Mouse (Mus musculus): ENCODE data around the gene Lrrfip1. TPM values are rescaled to one million over a fixed set of nuclear protein-coding genes. Genes with fewer than 3 reads are reported as not detected.

The Lrrfip1 gene
- polyA plus RNA-seq, 2 experiments = 9.4 to 12.5 TPM

GRCm38 (mm10) chr1:91084374-91084773, 85.8 kb downstream of the Lrrfip1 start:
- Histone ChIP-seq H3K4me3 (ENCODE audit: insufficient read depth in 1 of 2, low read depth in 2 of 2, low read length in 2 of 2) (no peak overlapping the region), H3K27ac (no peak overlapping the region), H3K9ac (replicated peaks) (no peak overlapping the region), H3K4me2 (ENCODE audit: low read depth) (no peak overlapping the region), H3K4me1 (replicated peaks; ENCODE audit: control insufficient read depth in 2 of 2, insufficient read depth in 2 of 2, low read length in 1 of 2) (peaks cover 0 to 20% of the 10 kb centered on the region in 2 experiments; a peak in 2 of 4 replicates), H3K36me3 (replicated peaks; ENCODE audit: control insufficient read depth, insufficient read depth, low read depth) (no peaks in the 10 kb centered on the region), H3K9me3 (ENCODE audit: control insufficient read depth, low read length) (no peaks in the 10 kb centered on the region), H3K27me3 (ENCODE audit: control insufficient read depth, insufficient read depth, low read length) (no peaks in the 10 kb centered on the region)
- TF ChIP-seq EP300 (IDR thresholded peaks at IDR 0.05; ENCODE audit: low read depth) (no peak), CTCF (IDR thresholded peaks at IDR 0.05; ENCODE audit: low read depth) (no peak)
- ATAC-seq (ENCODE audit: insufficient read depth) = no peak
- no peak for DNase-seq (ENCODE audit: low read depth in 3 of 3, low spot score in 3 of 3)
- WGBS (ENCODE audit: insufficient replicate concordance) = 54% methylated on average over 8 of the region's 8 CpGs

GRCm38 (mm10) chr1:91085009-91085408, 86.5 kb downstream of the Lrrfip1 start:
- Histone ChIP-seq H3K27ac (no peak overlapping the region), H3K27me3 (ENCODE audit: control insufficient read depth, insufficient read depth, low read length) (no peaks in the 10 kb centered on the region), H3K4me3 (ENCODE audit: insufficient read depth in 1 of 2, low read depth in 2 of 2, low read length in 2 of 2) (no peak overlapping the region), H3K4me2 (ENCODE audit: low read depth) (no peak overlapping the region), H3K9ac (replicated peaks) (no peak overlapping the region), H3K4me1 (replicated peaks; ENCODE audit: control insufficient read depth in 2 of 2, insufficient read depth in 2 of 2, low read length in 1 of 2) (peaks cover 0 to 20% of the 10 kb centered on the region in 2 experiments; a peak in 2 of 4 replicates), H3K9me3 (ENCODE audit: control insufficient read depth, low read length) (no peaks in the 10 kb centered on the region), H3K36me3 (replicated peaks; ENCODE audit: control insufficient read depth, insufficient read depth, low read depth) (no peaks in the 10 kb centered on the region)
- 64% methylated on average over 10 of the region's 10 CpGs for WGBS (ENCODE audit: insufficient replicate concordance)
- TF ChIP-seq EP300 (IDR thresholded peaks at IDR 0.05; ENCODE audit: low read depth) = no peak
- no peak for TF ChIP-seq CTCF (IDR thresholded peaks at IDR 0.05; ENCODE audit: low read depth)
- no peak for ATAC-seq (ENCODE audit: insufficient read depth)
- DNase-seq (ENCODE audit: low read depth in 3 of 3, low spot score in 3 of 3) = no peak

GRCm38 (mm10) chr1:91085686-91086085, 87.1 kb downstream of the Lrrfip1 start:
- no peak overlapping the region for H3K4me3 ChIP-seq (ENCODE audit: insufficient read depth in 1 of 2, low read depth in 2 of 2, low read length in 2 of 2)
- no peak overlapping the region for H3K9ac ChIP-seq (replicated peaks)
- no peak overlapping the region for H3K27ac ChIP-seq
- no peaks in the 10 kb centered on the region for H3K36me3 ChIP-seq (replicated peaks; ENCODE audit: control insufficient read depth, insufficient read depth, low read depth)
- 48% methylated on average over 2 of the region's 2 CpGs for WGBS (ENCODE audit: insufficient replicate concordance)
- no peak for TF ChIP-seq EP300 (IDR thresholded peaks at IDR 0.05; ENCODE audit: low read depth)
- no peak for TF ChIP-seq CTCF (IDR thresholded peaks at IDR 0.05; ENCODE audit: low read depth)
- no peaks in the 10 kb centered on the region for H3K27me3 ChIP-seq (ENCODE audit: control insufficient read depth, insufficient read depth, low read length)
- peaks cover 0 to 15% of the 10 kb centered on the region in 2 experiments; a peak in 2 of 4 replicates for H3K4me1 ChIP-seq (replicated peaks; ENCODE audit: control insufficient read depth in 2 of 2, insufficient read depth in 2 of 2, low read length in 1 of 2)
- no peak overlapping the region for H3K4me2 ChIP-seq (ENCODE audit: low read depth)
- DNase-seq (ENCODE audit: low read depth in 3 of 3, low spot score in 3 of 3) (no peak), ATAC-seq (ENCODE audit: insufficient read depth) (no peak)
- H3K9me3 ChIP-seq (ENCODE audit: control insufficient read depth, low read length) = no peaks in the 10 kb centered on the region

GRCm38 (mm10) chr1:91086325-91086724, 87.8 kb downstream of the Lrrfip1 start:
- Histone ChIP-seq H3K4me3 (ENCODE audit: insufficient read depth in 1 of 2, low read depth in 2 of 2, low read length in 2 of 2) (no peak overlapping the region), H3K27ac (no peak overlapping the region), H3K9me3 (ENCODE audit: control insufficient read depth, low read length) (no peaks in the 10 kb centered on the region), H3K9ac (replicated peaks) (no peak overlapping the region), H3K4me1 (replicated peaks; ENCODE audit: control insufficient read depth in 2 of 2, insufficient read depth in 2 of 2, low read length in 1 of 2) (peaks cover 0 to 15% of the 10 kb centered on the region in 2 experiments; a peak in 2 of 4 replicates), H3K36me3 (replicated peaks; ENCODE audit: control insufficient read depth, insufficient read depth, low read depth) (no peaks in the 10 kb centered on the region), H3K4me2 (ENCODE audit: low read depth) (no peak overlapping the region), H3K27me3 (ENCODE audit: control insufficient read depth, insufficient read depth, low read length) (no peaks in the 10 kb centered on the region)
- WGBS (ENCODE audit: insufficient replicate concordance) = 43% methylated on average over 3 of the region's 3 CpGs
- DNase-seq (ENCODE audit: low read depth in 3 of 3, low spot score in 3 of 3) = no peak
- ATAC-seq (ENCODE audit: insufficient read depth) = no peak
- no peak for TF ChIP-seq CTCF (IDR thresholded peaks at IDR 0.05; ENCODE audit: low read depth)
- TF ChIP-seq EP300 (IDR thresholded peaks at IDR 0.05; ENCODE audit: low read depth) = no peak

- DNase-seq (ENCODE audit: low read depth in 3 of 3, low spot score in 3 of 3) = no peak
Observed at GRCm38 (mm10) chr1:91086748-91087147, 88.2 kb downstream of the Lrrfip1 start.

More at GRCm38 (mm10) chr1:91086748-91087147, 88.2 kb downstream of the Lrrfip1 start:
- no peak overlapping the region for H3K4me2 ChIP-seq (ENCODE audit: low read depth)
- no peak overlapping the region for H3K27ac ChIP-seq
- no peak overlapping the region for H3K9ac ChIP-seq (replicated peaks)
- no peaks in the 10 kb centered on the region for H3K36me3 ChIP-seq (replicated peaks; ENCODE audit: control insufficient read depth, insufficient read depth, low read depth)
- no peak for ATAC-seq (ENCODE audit: insufficient read depth)
- H3K9me3 ChIP-seq (ENCODE audit: control insufficient read depth, low read length) = no peaks in the 10 kb centered on the region
- H3K4me3 ChIP-seq (ENCODE audit: insufficient read depth in 1 of 2, low read depth in 2 of 2, low read length in 2 of 2) = no peak overlapping the region
- WGBS (ENCODE audit: insufficient replicate concordance) = 70% methylated on average over 5 of the region's 5 CpGs
- no peaks in the 10 kb centered on the region for H3K27me3 ChIP-seq (ENCODE audit: control insufficient read depth, insufficient read depth, low read length)
- TF ChIP-seq EP300 (IDR thresholded peaks at IDR 0.05; ENCODE audit: low read depth) = no peak
- TF ChIP-seq CTCF (IDR thresholded peaks at IDR 0.05; ENCODE audit: low read depth) = no peak
- H3K4me1 ChIP-seq (replicated peaks; ENCODE audit: control insufficient read depth in 2 of 2, insufficient read depth in 2 of 2, low read length in 1 of 2) = peaks cover 0 to 15% of the 10 kb centered on the region in 2 experiments; a peak in 2 of 4 replicates

All from liver, embryonic 14.5 days (tissue).